Mouse (Mus musculus) erythroblast, embryonic 14.5 days (primary cell): ENCODE measurements around the gene Perm1.

Source experiments
- GATA1 ChIP-seq: IDR thresholded peaks from 2 replicates; pipeline ENCODE4 v1.6.1; 2012; ENCODE audit warnings: low read length, inconsistent platforms, mixed read lengths
- TAL1 ChIP-seq: IDR thresholded peaks from 3 replicates; pipeline ENCODE4 v1.6.1; 2012; ENCODE audit warnings: low read length, inconsistent platforms, mixed read lengths

DNA sequence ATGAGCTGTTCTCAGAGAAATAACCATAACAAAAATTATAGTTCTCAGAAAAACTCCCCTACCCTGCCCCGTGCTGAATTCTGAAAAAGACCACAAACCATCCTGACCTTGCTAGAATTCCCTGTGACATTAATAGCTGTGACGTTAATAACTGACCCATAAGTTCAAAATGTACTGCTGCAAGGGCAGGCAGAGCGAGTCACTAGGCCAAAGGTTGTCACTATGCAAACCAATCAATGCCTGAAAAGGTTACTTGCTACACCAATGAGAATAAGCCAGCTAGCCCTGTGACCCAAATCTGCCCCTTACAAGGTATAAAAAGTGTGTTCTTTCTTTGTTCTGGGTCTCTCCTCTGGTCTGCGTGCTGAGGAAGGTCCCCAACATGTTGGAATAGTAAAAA is 6.8 kb upstream of the Perm1 start:
- TF ChIP-seq GATA1 (no peak), TAL1 (no peak)
